Mouse (Mus musculus) cerebellum, adult 2 months (tissue): Measurements from ENCODE around the gene Cpped1.

Experiments
- CTCF ChIP-seq: fragments of 200-500 bp; IDR thresholded peaks from 2 replicates; pipeline ENCODE4 v1.5.1; 2011; ENCODE audit warnings: low read depth, mild to moderate bottlenecking, control low read depth, low read length, moderate library complexity, borderline replicate concordance; ENCODE audit not compliant: insufficient read depth
- POLR2A ChIP-seq: fragments of 200-500 bp; IDR thresholded peaks from 2 replicates; pipeline ENCODE4 v1.6.1; 2011; ENCODE audit warnings: low read length, control low read depth, borderline replicate concordance; ENCODE audit not compliant: insufficient read depth

DNA sequence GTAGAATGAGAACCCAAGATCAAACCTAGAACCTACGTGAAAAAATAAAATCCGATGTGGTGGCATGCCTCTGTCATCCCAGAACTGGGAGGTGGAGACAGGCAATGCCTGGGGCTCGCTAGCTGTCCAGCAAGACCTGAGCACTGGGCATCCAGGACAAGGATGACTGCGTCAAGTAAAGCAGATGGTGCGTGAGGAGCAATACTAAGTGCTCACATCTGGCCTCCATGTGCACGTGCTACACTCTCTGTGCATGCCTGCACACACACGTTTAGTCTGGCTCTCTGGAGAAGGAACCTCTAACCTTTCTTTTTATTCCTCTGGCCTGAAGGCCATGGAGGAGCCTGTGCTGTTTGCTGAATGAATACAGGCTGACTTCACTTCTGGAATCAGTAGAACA lies 88.5 kb downstream of the Cpped1 start:
- TF ChIP-seq POLR2A = no peak
- no peak for TF ChIP-seq CTCF
